Mouse (Mus musculus) MEL (cell line): ENCODE data around the gene Tnks2. TPM values are rescaled to one million over a fixed set of nuclear protein-coding genes. Genes with fewer than 3 reads are reported as not detected.

ENCODE experiments used
- DNase-seq: peaks from one replicate; pipeline ENCODE4 v3.0.0; 2011; ENCODE audit warnings: low read depth, low spot score
- H3K27ac ChIP-seq: 2 replicates; pipeline ENCODE4 v1.5.1; 2012; ENCODE audit warnings: low read depth, mild to moderate bottlenecking, control low read depth, low read length, moderate library complexity; ENCODE audit not compliant: control insufficient read depth
- H3K27me3 ChIP-seq, 2 experiments: fragments of 150-350 bp in 1 of 2; sonication (generic) in 1 of 2; 2 replicates each; pipeline ENCODE4 v1.6.1; 2012; ENCODE audit warnings: low read length in 2 of 2, mild to moderate bottlenecking in 2 of 2, improper control_type of control experiment in 1 of 2, moderate library complexity in 1 of 2; ENCODE audit not compliant: insufficient read depth in 2 of 2, control insufficient read depth in 1 of 2
- H3K36me3 ChIP-seq, 2 experiments: 2 replicates each; pipeline ENCODE4 v1.6.1; 2012 to 2014; ENCODE audit warnings: low read length in 2 of 2, improper control_type of control experiment in 1 of 2, inconsistent platforms in 1 of 2, mild to moderate bottlenecking in 1 of 2; ENCODE audit not compliant: insufficient read depth in 2 of 2, control insufficient read depth in 1 of 2
- H3K4me1 ChIP-seq, 2 experiments: fragments of 150-350 bp in 1 of 2; sonication (generic) in 1 of 2; 2 replicates each; pipeline ENCODE4 v1.6.1; 2012; ENCODE audit warnings: low read length in 2 of 2, improper control_type of control experiment in 1 of 2, mild to moderate bottlenecking in 1 of 2; ENCODE audit not compliant: insufficient read depth in 2 of 2, control insufficient read depth in 1 of 2
- H3K4me3 ChIP-seq, 2 experiments: fragments of 150-350 bp in 1 of 2; sonication (generic) in 1 of 2; 2 replicates each; pipeline ENCODE4 v1.5.1; 2012; ENCODE audit warnings: low read depth in 2 of 2, low read length in 2 of 2, mild to moderate bottlenecking in 2 of 2, moderate library complexity in 2 of 2, control low read depth in 1 of 2, improper control_type of control experiment in 1 of 2; ENCODE audit not compliant: control insufficient read depth in 1 of 2, insufficient read depth in 1 of 2
- H3K79me2 ChIP-seq: 2 replicates; pipeline ENCODE4 v1.6.1; 2012; ENCODE audit warnings: mild to moderate bottlenecking, low read length, moderate library complexity; ENCODE audit not compliant: control insufficient read depth, poor library complexity, insufficient read depth
- H3K9ac ChIP-seq: 2 replicates; pipeline ENCODE4 v1.6.1; 2012; ENCODE audit warnings: low read depth, mild to moderate bottlenecking, control low read depth, low read length, moderate library complexity; ENCODE audit not compliant: control insufficient read depth, poor library complexity, severe bottlenecking
- H3K9me3 ChIP-seq: fragments of 150-350 bp; sonication (generic); replicated peaks from 2 replicates; pipeline ENCODE4 v1.6.1; 2012; ENCODE audit warnings: mild to moderate bottlenecking, low read length, improper control_type of control experiment, moderate library complexity; ENCODE audit not compliant: insufficient read depth
- CHD2 ChIP-seq: IDR thresholded peaks from 2 replicates; pipeline ENCODE4 v1.6.1; 2011; ENCODE audit warnings: low read length, improper control_type of control experiment
- E2F4 ChIP-seq: IDR thresholded peaks from 2 replicates; pipeline ENCODE4 v1.6.1; 2011; ENCODE audit warnings: low read depth, low read length, improper control_type of control experiment, borderline replicate concordance
- ELF1 ChIP-seq: IDR thresholded peaks from 2 replicates; pipeline ENCODE4 v1.6.1; 2014; ENCODE audit warnings: low read depth, mild to moderate bottlenecking, inconsistent platforms, low read length, improper control_type of control experiment, moderate library complexity
- EP300 ChIP-seq, 2 experiments: IDR thresholded peaks; 2 replicates each; pipeline ENCODE4 v1.6.1; 2011; ENCODE audit warnings: improper control_type of control experiment in 2 of 2, low read length in 2 of 2, low read depth in 1 of 2, mild to moderate bottlenecking in 1 of 2
- ETS1 ChIP-seq: IDR thresholded peaks from 2 replicates; pipeline ENCODE4 v1.6.1; 2012; ENCODE audit warnings: low read depth, mild to moderate bottlenecking, inconsistent platforms, low read length, improper control_type of control experiment, moderate library complexity
- GABPA ChIP-seq: IDR thresholded peaks from 2 replicates; pipeline ENCODE4 v1.6.1; 2012; ENCODE audit warnings: low read depth, mild to moderate bottlenecking, inconsistent platforms, low read length, improper control_type of control experiment, moderate library complexity
- GATA1 ChIP-seq: IDR thresholded peaks from 2 replicates; pipeline ENCODE4 v1.6.1; 2011; ENCODE audit warnings: low read depth, low read length, improper control_type of control experiment
- HCFC1 ChIP-seq: IDR thresholded peaks from 2 replicates; pipeline ENCODE4 v1.6.1; 2012; ENCODE audit warnings: low read depth, mild to moderate bottlenecking, inconsistent platforms, low read length, improper control_type of control experiment, moderate library complexity
- JUND ChIP-seq: IDR thresholded peaks from 2 replicates; pipeline ENCODE4 v1.6.1; 2011; ENCODE audit warnings: low read depth, mild to moderate bottlenecking, improper control_type of control experiment, low read length
- KAT2A ChIP-seq: conservative IDR thresholded peaks from 2 replicates; pipeline ENCODE4 v1.6.1; 2012; ENCODE audit warnings: low read depth, low read length, improper control_type of control experiment, inconsistent platforms
- MAFK ChIP-seq: IDR thresholded peaks from 2 replicates; pipeline ENCODE4 v1.6.1; 2011; ENCODE audit warnings: low read depth, mild to moderate bottlenecking, low read length, improper control_type of control experiment, borderline replicate concordance
- MAZ ChIP-seq: IDR thresholded peaks from 2 replicates; pipeline ENCODE4 v1.6.1; 2012; ENCODE audit warnings: low read depth, mild to moderate bottlenecking, inconsistent platforms, low read length, improper control_type of control experiment
- MXI1 ChIP-seq: IDR thresholded peaks from 2 replicates; pipeline ENCODE4 v1.6.1; 2011; ENCODE audit warnings: mild to moderate bottlenecking, low read depth, low read length, improper control_type of control experiment
- MYB ChIP-seq: IDR thresholded peaks from 2 replicates; pipeline ENCODE4 v1.6.1; 2011; ENCODE audit warnings: mild to moderate bottlenecking, low read depth, low read length, improper control_type of control experiment
- MYC ChIP-seq: IDR thresholded peaks from 2 replicates; pipeline ENCODE4 v1.6.1; 2011; ENCODE audit warnings: low read depth, mild to moderate bottlenecking, low read length, improper control_type of control experiment, moderate library complexity
- NRF1 ChIP-seq: IDR thresholded peaks from 2 replicates; pipeline ENCODE4 v1.6.1; 2014; ENCODE audit warnings: low read depth, mild to moderate bottlenecking, inconsistent platforms, low read length, improper control_type of control experiment, moderate library complexity; ENCODE audit not compliant: poor library complexity, insufficient read depth, severe bottlenecking
- POLR2AphosphoS2 ChIP-seq: IDR thresholded peaks from 2 replicates; pipeline ENCODE4 v1.6.1; 2011; ENCODE audit warnings: low read length, improper control_type of control experiment
- POLR2AphosphoS5 ChIP-seq: IDR thresholded peaks from 2 replicates; pipeline ENCODE4 v1.6.1; 2012; ENCODE audit warnings: low read depth, borderline replicate concordance, mild to moderate bottlenecking, inconsistent platforms, low read length, moderate library complexity, mixed read lengths
- RAD21 ChIP-seq: IDR thresholded peaks from 2 replicates; pipeline ENCODE4 v1.6.1; 2011; ENCODE audit warnings: mild to moderate bottlenecking, low read depth, low read length, improper control_type of control experiment
- RCOR1 ChIP-seq: IDR thresholded peaks from 2 replicates; pipeline ENCODE4 v1.6.1; 2012; ENCODE audit warnings: low read depth, mild to moderate bottlenecking, inconsistent platforms, low read length, improper control_type of control experiment
- SIN3A ChIP-seq: IDR thresholded peaks from 2 replicates; pipeline ENCODE4 v1.6.1; 2012; ENCODE audit warnings: low read length, improper control_type of control experiment, inconsistent platforms
- SMC3 ChIP-seq: IDR thresholded peaks from 2 replicates; pipeline ENCODE4 v1.6.1; 2011; ENCODE audit warnings: low read depth, low read length, improper control_type of control experiment
- TAL1 ChIP-seq: IDR thresholded peaks from 2 replicates; pipeline ENCODE4 v1.6.1; 2012; ENCODE audit warnings: mild to moderate bottlenecking, inconsistent platforms, low read length, moderate library complexity, mixed read lengths
- TBP ChIP-seq: IDR thresholded peaks from 2 replicates; pipeline ENCODE4 v1.8.0; 2011; ENCODE audit warnings: low read depth, low read length, improper control_type of control experiment
- TCF12 ChIP-seq: IDR thresholded peaks from 2 replicates; pipeline ENCODE4 v1.6.1; 2014; ENCODE audit warnings: low read depth, mild to moderate bottlenecking, inconsistent platforms, low read length, improper control_type of control experiment, moderate library complexity
- UBTF ChIP-seq: IDR thresholded peaks from 2 replicates; pipeline ENCODE4 v1.6.1; 2012; ENCODE audit warnings: low read depth, mild to moderate bottlenecking, inconsistent platforms, low read length, improper control_type of control experiment, moderate library complexity, borderline replicate concordance; ENCODE audit not compliant: insufficient read depth
- USF1 ChIP-seq: IDR thresholded peaks from 2 replicates; pipeline ENCODE4 v1.6.1; 2014; ENCODE audit warnings: low read depth, mild to moderate bottlenecking, inconsistent platforms, low read length, improper control_type of control experiment, moderate library complexity
- USF2 ChIP-seq, 2 experiments: IDR thresholded peaks; 2 replicates each; pipeline ENCODE4 v1.6.1; 2011 to 2012; ENCODE audit warnings: improper control_type of control experiment in 2 of 2, low read length in 2 of 2, borderline replicate concordance in 1 of 2, inconsistent platforms in 1 of 2, low read depth in 1 of 2, mild to moderate bottlenecking in 1 of 2; ENCODE audit not compliant: insufficient read depth in 1 of 2
- ZC3H11A ChIP-seq: IDR thresholded peaks from 2 replicates; pipeline ENCODE4 v1.6.1; 2012; ENCODE audit warnings: low read depth, mild to moderate bottlenecking, inconsistent platforms, low read length, improper control_type of control experiment
- ZMIZ1 ChIP-seq: IDR thresholded peaks from 2 replicates; pipeline ENCODE4 v1.6.1; 2012; ENCODE audit warnings: low read depth, mild to moderate bottlenecking, inconsistent platforms, low read length, improper control_type of control experiment, moderate library complexity
- ZNF384 ChIP-seq: IDR thresholded peaks from 2 replicates; pipeline ENCODE4 v1.6.1; 2012; ENCODE audit warnings: low read depth, mild to moderate bottlenecking, inconsistent platforms, low read length, improper control_type of control experiment
- polyA plus RNA-seq, 2 experiments: library from polyadenylated mRNA; stranded (reverse) in 1 of 2; unstranded in 1 of 2; fragments of >175 nt in 1 of 2; fragments of >200 nt in 1 of 2; gene quantifications; 2 replicates each; pipeline versions ENCODE4 v1.2.1 to v1.2.4; 2012; ENCODE audit warnings: low replicate concordance in 2 of 2, low read depth in 1 of 2; ENCODE audit not compliant: insufficient read length in 2 of 2, insufficient read depth in 1 of 2, missing spikeins in 1 of 2
- total RNA-seq: library from RNA; depleted of rRNA; stranded (reverse); fragments of 300-350 nt; gene quantifications from 2 replicates; pipeline ENCODE4 v1.2.3, GENCODE M21; 2012

The Tnks2 gene
- total and polyA plus RNA-seq, 3 experiments = 22.3 to 65.0 (median 50.2) TPM

GRCm38 (mm10) chr19:36874651-36875050 is 40.6 kb downstream of the Tnks2 start:
- TF ChIP-seq GATA1 = no peak
- no peak for TF ChIP-seq ETS1
- no peak for TF ChIP-seq GABPA
- no peak for TF ChIP-seq TAL1
- TF ChIP-seq, all 39 proteins: peak for 0
- H3K36me3 ChIP-seq = peaks cover 0 to 35% of the 10 kb centered on the region in 2 experiments; a peak in 2 of 4 replicates
- no peaks in the 10 kb centered on the region for H3K27me3 ChIP-seq
- no peaks in the 10 kb centered on the region for H3K9me3 ChIP-seq
- no peaks in the 10 kb centered on the region for H3K79me2 ChIP-seq
- H3K4me1 ChIP-seq = no peaks in the 10 kb centered on the region
- no peak overlapping the region for H3K4me3 ChIP-seq
- H3K9ac ChIP-seq = no peak overlapping the region
- no peak for DNase-seq
- no peak overlapping the region for H3K27ac ChIP-seq

- DNase-seq = no peak
- Histone ChIP-seq H3K9ac (no peak overlapping the region), H3K4me1 (no peaks in the 10 kb centered on the region), H3K79me2 (no peaks in the 10 kb centered on the region), H3K27me3 (no peaks in the 10 kb centered on the region), H3K36me3 (peaks cover 0 to 31% of the 10 kb centered on the region in 2 experiments; a peak in 2 of 4 replicates), H3K9me3 (no peaks in the 10 kb centered on the region), H3K27ac (no peak overlapping the region), H3K4me3 (no peak overlapping the region)
- no peak for TF ChIP-seq CHD2
- TF ChIP-seq ZMIZ1 = no peak
- no peak for TF ChIP-seq HCFC1
- TF ChIP-seq KAT2A = no peak
- no peak for TF ChIP-seq SMC3
- TF ChIP-seq GATA1 = no peak
- no peak for TF ChIP-seq TAL1
- peak; percentile 90; the same call in 1 of the 2 replicates for TF ChIP-seq RCOR1
- no peak for TF ChIP-seq MYB
- peak; percentile 46; the same call in 1 of the 2 replicates for TF ChIP-seq USF1
- no peak for TF ChIP-seq MYC
- TF ChIP-seq E2F4 = no peak
- no peak for TF ChIP-seq USF2 (IDR thresholded peaks at IDR 0.05; ENCODE audit: borderline replicate concordance in 1 of 2, insufficient read depth in 1 of 2, low read depth in 1 of 2, low read length in 2 of 2)
- TF ChIP-seq MXI1 = no peak
- TF ChIP-seq ETS1 = no peak
- TF ChIP-seq RAD21 = no peak
- no peak for TF ChIP-seq ZNF384
- TF ChIP-seq EP300 (IDR thresholded peaks at IDR 0.05; ENCODE audit: low read depth in 1 of 2, low read length in 2 of 2) = peak in 1 of 2 experiments; percentile 33; a peak in 1 of 4 replicates
- TF ChIP-seq ELF1 = no peak
- TF ChIP-seq POLR2AphosphoS5 = no peak
- no peak for TF ChIP-seq TBP
- no peak for TF ChIP-seq MAFK
- TF ChIP-seq SIN3A = no peak
- no peak for TF ChIP-seq UBTF
- no peak for TF ChIP-seq ZC3H11A
- TF ChIP-seq POLR2AphosphoS2 = no peak
- TF ChIP-seq NRF1 = no peak
- TF ChIP-seq GABPA = no peak
- no peak for TF ChIP-seq JUND
- no peak for TF ChIP-seq MAZ
- peak; percentile 35; the same call in 1 of the 2 replicates for TF ChIP-seq TCF12
Observed at GRCm38 (mm10) chr19:36877329-36877728, 43.3 kb downstream of the Tnks2 start.
